Mouse (Mus musculus) CD4-positive, CD25-positive, alpha-beta regulatory T cell (primary cell): ENCODE data around the gene Hvcn1. TPM values are rescaled to one million over a fixed set of nuclear protein-coding genes. Genes with fewer than 3 reads are reported as not detected.

Experiments used
- polyA plus RNA-seq: library from polyadenylated mRNA; unstranded; fragments of 100-300 nt; shearing (Covaris generic); gene quantifications from one replicate; pipeline ENCODE4 v1.2.1, GENCODE M21; 2017

Gene Hvcn1
- 118 TPM for polyA plus RNA-seq

DNA sequence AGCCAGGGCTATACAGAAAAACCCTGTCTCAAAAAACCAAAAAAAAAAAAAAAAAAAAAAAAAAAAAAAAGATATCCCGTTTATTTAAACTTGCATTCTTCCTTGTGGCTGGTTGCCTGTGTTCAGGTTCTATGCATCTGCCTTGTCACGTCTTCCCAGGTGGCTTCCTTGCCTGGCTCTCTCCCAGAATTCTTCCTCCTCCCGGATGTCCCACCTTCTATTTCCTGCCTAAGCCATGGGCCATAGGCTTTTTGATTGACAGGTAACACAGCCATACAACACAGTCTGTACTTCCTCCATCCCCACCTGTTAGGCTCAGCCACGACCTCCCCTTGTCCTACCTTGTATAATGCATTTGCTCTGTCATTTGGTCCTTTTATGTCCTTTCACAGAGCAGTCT lies at the start of gene Hvcn1:
Hvcn1 (plus strand) TSS at position 330 of the 400 bp plus-strand sequence.

DNA sequence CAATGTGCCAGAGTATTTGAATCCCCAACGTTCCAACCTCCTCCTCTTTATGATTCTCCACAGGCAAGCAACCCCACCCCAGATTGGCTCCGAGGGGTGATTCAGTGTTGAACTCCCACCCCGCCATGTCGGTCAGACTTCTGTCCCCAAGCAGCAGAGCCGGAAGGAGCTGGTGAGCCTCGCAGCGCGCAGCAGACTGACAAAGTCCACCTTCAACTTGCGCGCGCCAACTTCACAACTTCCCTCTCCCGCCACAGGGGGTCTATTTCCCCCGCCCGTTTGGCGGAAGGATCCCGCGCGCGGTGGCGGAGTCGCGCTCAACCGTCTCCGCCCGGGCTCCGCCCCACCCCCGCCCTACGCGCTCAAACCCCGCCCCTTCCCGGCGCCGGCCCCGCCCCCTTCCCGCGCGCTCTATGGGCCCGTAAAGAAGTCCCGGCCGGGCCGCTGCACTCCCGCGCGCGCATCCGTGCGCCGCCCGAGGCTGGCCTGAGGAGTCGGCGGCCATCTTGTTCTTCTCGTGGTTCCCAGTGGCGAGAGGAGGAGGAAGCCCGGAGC lies 48.7 kb upstream of the Hvcn1 start, which contains the start of gene Ppp1cc:
Ppp1cc (plus strand) TSS at position 452 of the 555 bp plus-strand sequence.

DNA sequence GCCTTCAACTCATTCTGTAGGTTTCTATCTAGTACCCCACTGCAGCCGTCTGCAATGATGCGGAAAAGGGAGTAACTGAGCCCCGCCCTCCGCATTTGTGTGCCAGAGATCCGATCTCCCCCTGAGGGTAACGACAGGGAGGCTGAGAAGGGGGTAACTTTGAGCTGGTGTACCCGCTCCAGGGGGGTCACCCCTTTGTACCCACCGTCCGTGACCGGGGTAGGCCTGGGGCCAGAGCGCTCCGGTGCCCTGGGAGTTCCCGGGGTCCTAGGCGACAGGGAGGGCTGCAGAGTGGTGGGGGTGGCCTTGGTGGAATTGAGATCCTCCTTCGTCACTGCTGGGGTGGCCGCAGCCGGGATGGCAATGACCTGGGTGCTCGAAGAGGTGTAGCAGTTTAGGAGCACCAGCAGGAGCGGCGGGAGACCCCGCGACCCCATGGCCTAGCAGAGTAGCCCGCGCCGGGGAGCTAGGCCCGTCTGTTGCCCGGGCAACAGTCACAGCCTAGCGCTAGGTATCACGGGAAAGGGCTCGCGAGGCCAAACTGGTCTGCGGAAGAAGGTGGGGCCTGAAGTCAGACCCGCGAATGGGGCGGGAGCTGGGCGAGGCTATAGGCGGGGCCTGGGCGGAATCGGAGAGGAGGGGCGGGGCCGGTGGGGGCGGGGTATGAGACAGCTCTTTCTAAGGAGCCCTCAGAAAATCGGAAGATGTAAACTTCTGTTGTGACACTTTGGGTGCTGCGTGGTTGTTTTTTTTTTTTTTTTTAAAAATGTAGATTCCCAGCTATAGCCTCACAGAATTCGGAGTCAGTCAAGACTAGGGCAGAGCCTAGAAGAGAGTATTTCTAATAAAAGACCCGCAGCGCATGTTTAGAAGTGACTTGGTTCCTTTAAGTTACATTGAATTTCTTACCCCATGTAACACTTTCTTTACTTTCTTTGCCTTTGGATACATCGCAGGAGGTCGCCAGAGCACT lies 57.6 kb downstream of the Hvcn1 start, which contains the start of gene Tctn1:
Tctn1 (minus strand) TSS at position 528 of the 973 bp plus-strand sequence.

DNA sequence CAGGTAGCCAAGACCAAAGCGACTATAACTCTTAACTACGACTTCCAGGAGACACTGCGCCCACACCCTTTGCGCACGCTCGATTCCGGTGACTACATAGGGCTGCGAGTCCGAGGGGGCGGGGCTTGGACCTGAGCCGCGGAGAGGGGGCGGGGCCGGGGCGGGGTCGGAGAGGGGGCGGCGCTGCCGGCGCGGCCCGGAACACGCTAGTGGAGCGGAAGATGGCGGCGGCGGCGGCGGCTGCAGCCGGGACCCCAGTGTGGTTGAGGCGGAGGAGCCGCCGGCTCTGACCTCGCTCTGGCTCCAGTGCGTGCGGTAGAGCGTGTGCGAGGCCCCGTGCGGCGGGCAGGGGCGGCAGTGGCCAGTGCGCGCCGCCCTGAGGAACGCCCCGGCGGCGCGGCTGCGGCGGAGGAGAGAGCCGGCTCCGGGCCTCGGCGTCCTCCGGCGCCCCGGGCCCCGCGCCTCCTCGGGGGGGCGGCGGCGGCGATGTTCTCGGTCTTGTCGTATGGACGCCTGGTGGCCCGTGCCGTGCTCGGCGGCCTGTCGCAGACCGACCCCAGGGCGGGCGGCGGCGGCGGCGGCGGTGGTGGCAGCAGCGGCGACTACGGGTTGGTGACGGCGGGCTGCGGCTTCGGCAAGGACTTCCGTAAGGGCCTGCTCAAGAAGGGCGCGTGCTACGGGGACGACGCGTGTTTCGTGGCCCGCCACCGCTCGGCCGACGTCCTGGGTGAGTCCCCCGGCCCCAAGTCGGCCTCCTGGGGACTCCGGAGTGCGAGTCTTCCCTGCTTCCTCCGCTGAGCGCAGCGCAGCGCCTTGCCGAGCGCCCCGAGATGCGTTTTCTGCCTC lies 77.8 kb downstream of the Hvcn1 start, which contains the start of gene Pptc7:
Pptc7 (plus strand) TSS at position 183 of the 846 bp plus-strand sequence.

Other genes starting within 250 kb of the Hvcn1 start
- gene Cux2, start 156.7 kb upstream of the Hvcn1 start, polyA plus RNA-seq = 0.22 TPM
- not detected for gene Myl2, start 105.9 kb upstream of the Hvcn1 start, polyA plus RNA-seq
- gene Ccdc63, start 66.0 kb upstream of the Hvcn1 start, polyA plus RNA-seq = 0.24 TPM
- 382 TPM for gene Ppp1cc, start 48.5 kb upstream of the Hvcn1 start, polyA plus RNA-seq
- 1.3 TPM for gene Tctn1, start 57.7 kb downstream of the Hvcn1 start, polyA plus RNA-seq
- 53.5 TPM for gene Pptc7, start 77.6 kb downstream of the Hvcn1 start, polyA plus RNA-seq
- gene Rad9b, start 147.4 kb downstream of the Hvcn1 start, polyA plus RNA-seq = 7.1 TPM
- 135 TPM for gene Vps29, start 147.6 kb downstream of the Hvcn1 start, polyA plus RNA-seq
- gene Gpn3, start 165.1 kb downstream of the Hvcn1 start, polyA plus RNA-seq = 79.9 TPM
- 18.8 TPM for gene Fam216a, start 165.6 kb downstream of the Hvcn1 start, polyA plus RNA-seq
- 443 TPM for gene Arpc3, start 185.1 kb downstream of the Hvcn1 start, polyA plus RNA-seq
- 31.6 TPM for gene Anapc7, start 214.9 kb downstream of the Hvcn1 start, polyA plus RNA-seq